Mouse (Mus musculus) spleen, adult 2 months (tissue): ENCODE data around the gene Camta1.

ENCODE experiments used
- CTCF ChIP-seq: fragments of 200-500 bp; IDR thresholded peaks from 2 replicates; pipeline ENCODE4 v1.5.1; 2011; ENCODE audit warnings: mild to moderate bottlenecking, inconsistent platforms; ENCODE audit not compliant: insufficient read depth, insufficient read length, insufficient replicate concordance; ENCODE audit errors: extremely low read depth
- POLR2A ChIP-seq: fragments of 200-500 bp; IDR thresholded peaks from 2 replicates; pipeline ENCODE4 v1.6.1; 2011; ENCODE audit warnings: low read depth, low read length, inconsistent platforms

DNA sequence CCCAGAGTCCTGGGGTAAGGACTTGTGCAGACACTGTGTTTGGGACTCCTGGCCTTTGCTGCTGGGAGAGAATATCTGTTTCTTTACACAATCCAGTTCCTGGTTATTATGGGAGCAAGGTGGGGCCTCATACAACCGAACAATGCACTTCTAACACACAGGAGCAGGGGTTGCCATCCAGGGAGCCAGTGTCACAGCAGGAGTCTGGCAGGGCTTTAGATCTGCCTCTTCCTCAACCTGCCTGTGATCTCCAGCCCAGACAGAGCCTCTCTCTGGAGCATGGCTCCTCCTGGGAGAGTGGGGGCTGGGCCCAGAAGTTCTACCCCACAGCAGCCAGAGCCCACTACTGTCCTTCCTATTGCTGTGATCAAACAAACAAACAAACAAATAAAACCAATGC is 483.9 kb downstream of the Camta1 start:
- TF ChIP-seq POLR2A (no peak), CTCF (no peak)
